Mouse (Mus musculus): ENCODE data around the gene Ugt1a2. TPM values are rescaled to one million over a fixed set of nuclear protein-coding genes. Genes with fewer than 3 reads are reported as not detected.

The Ugt1a2 gene
- total RNA-seq, 4 experiments from 2014 or later = 0.12 TPM; not detected in 3

GRCm38 (mm10) chr1:88233421-88234247 is 33.2 kb downstream of the Ugt1a2 start:
- no peak for DNase-seq (ENCODE audit: low spot score)

GRCm38 (mm10) chr1:88234248-88234610 is 33.8 kb downstream of the Ugt1a2 start:
- DNase-seq (ENCODE audit: low spot score) = no peak

- no peak for DNase-seq (ENCODE audit: low spot score)
Measured at GRCm38 (mm10) chr1:88234646-88235045, 34.2 kb downstream of the Ugt1a2 start.

GRCm38 (mm10) chr1:88235046-88235893 is 34.9 kb downstream of the Ugt1a2 start:
- DNase-seq (ENCODE audit: low spot score) = no peak

- DNase-seq (ENCODE audit: low spot score) = no peak
Measured at GRCm38 (mm10) chr1:88235894-88236415, 35.6 kb downstream of the Ugt1a2 start.

GRCm38 (mm10) chr1:88237311-88237710 is 36.9 kb downstream of the Ugt1a2 start:
- no peak for DNase-seq (ENCODE audit: low spot score)

GRCm38 (mm10) chr1:88238771-88239170 is 38.4 kb downstream of the Ugt1a2 start:
- no peak for DNase-seq (ENCODE audit: low spot score)

GRCm38 (mm10) chr1:88240072-88240471 is 39.7 kb downstream of the Ugt1a2 start:
- no peak for DNase-seq (ENCODE audit: low spot score)

GRCm38 (mm10) chr1:88240579-88240978 is 40.2 kb downstream of the Ugt1a2 start:
- no peak for DNase-seq (ENCODE audit: low spot score)

- DNase-seq (ENCODE audit: low spot score) = no peak
Measured at GRCm38 (mm10) chr1:88243861-88244260, 43.5 kb downstream of the Ugt1a2 start.

GRCm38 (mm10) chr1:88245881-88246280 is 45.5 kb downstream of the Ugt1a2 start:
- no peak for DNase-seq (ENCODE audit: low spot score)

- no peak for DNase-seq (ENCODE audit: low spot score)
Measured at GRCm38 (mm10) chr1:88246386-88246785, 46.0 kb downstream of the Ugt1a2 start.

GRCm38 (mm10) chr1:88247660-88248059 is 47.3 kb downstream of the Ugt1a2 start:
- DNase-seq (ENCODE audit: low spot score) = no peak

GRCm38 (mm10) chr1:88248658-88249057 is 48.3 kb downstream of the Ugt1a2 start:
- no peak for DNase-seq (ENCODE audit: low spot score)

- DNase-seq (ENCODE audit: low spot score) = no peak
Measured at GRCm38 (mm10) chr1:88249596-88249995, 49.2 kb downstream of the Ugt1a2 start.

GRCm38 (mm10) chr1:88250023-88250422 is 49.6 kb downstream of the Ugt1a2 start:
- no peak for DNase-seq (ENCODE audit: low spot score)

- no peak for DNase-seq (ENCODE audit: low spot score)
Measured at GRCm38 (mm10) chr1:88253106-88253505, 52.7 kb downstream of the Ugt1a2 start.

GRCm38 (mm10) chr1:88253540-88253939 is 53.1 kb downstream of the Ugt1a2 start:
- DNase-seq (ENCODE audit: low spot score) = no peak

- DNase-seq (ENCODE audit: low spot score) = no peak
Measured at GRCm38 (mm10) chr1:88254793-88255465, 54.5 kb downstream of the Ugt1a2 start.

GRCm38 (mm10) chr1:88255466-88255857 is 55.1 kb downstream of the Ugt1a2 start:
- DNase-seq (ENCODE audit: low spot score) = no peak

- no peak for DNase-seq (ENCODE audit: low spot score)
Measured at GRCm38 (mm10) chr1:88255989-88256754, 55.8 kb downstream of the Ugt1a2 start.

Measured in heart, adult 8-10 months (tissue).